ENCODE assay signal across 32 mouse cellular contexts in the genomic region with DNA sequence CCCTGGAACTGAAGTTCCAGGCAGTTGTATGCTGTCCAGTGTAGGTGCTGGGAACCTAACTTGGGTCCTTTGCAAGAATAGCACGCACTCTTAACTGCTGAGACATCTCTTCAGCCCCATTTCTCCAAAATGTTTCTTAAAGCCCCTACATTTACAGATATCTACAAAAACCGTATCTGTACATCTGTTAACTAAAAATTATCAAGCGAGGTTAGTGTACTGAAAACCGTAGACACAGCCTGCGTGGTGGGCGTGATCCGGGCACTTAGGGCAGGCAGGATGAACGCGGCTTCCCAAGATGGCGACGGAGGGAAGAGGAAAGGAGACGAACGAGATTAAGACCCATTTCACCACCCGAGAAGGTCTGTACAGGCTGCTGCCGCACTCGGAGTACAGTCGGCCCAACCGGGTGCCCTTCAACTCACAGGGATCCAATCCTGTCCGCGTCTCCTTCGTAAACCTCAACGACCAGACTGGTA. TPM values are rescaled to one million over a fixed set of nuclear protein-coding genes. Genes with fewer than 3 reads are reported as not detected.
"Had no signal": no experiment of that assay in that cellular context is flagged by ENCODE, and none has a peak within 500 bp of the region (broad histone marks: within the 10 kb centered on the region; RNA-seq: fewer than 3 reads in every experiment).

A gene (plus strand): TSS at position 51 of the 479 bp plus-strand sequence.

- DNase-seq: gastrocnemius, adult 2 months; gastrocnemius, postnatal 10 days; gastrocnemius, postnatal 25 days; heart, adult 18-20 months; heart, postnatal 10 days; heart, postnatal 4 days; kidney, adult 18-20 months; kidney, adult 8-10 months; kidney, postnatal 25 days; layer of hippocampus, adult 9-11 months; layer of hippocampus, postnatal 36 days; left cerebral cortex, postnatal 4 days had no signal

- H3K36me3 ChIP-seq: heart, embryonic 10.5 days; heart, embryonic 12.5 days; hindbrain, embryonic 10.5 days; hindbrain, embryonic 12.5 days; intestine, embryonic 15.5 days; limb, embryonic 13.5 days; limb, embryonic 15.5 days; liver, embryonic 12.5 days had no signal

- H3K9ac ChIP-seq: heart, embryonic 12.5 days; hindbrain, embryonic 12.5 days; hindbrain, embryonic 14.5 days; intestine, embryonic 15.5 days; limb, embryonic 13.5 days; limb, embryonic 15.5 days; liver, embryonic 12.5 days; liver, embryonic 14.5 days had no signal

- H3K9me3 ChIP-seq: heart, embryonic 10.5 days; heart, embryonic 12.5 days; hindbrain, embryonic 12.5 days; intestine, embryonic 15.5 days; limb, embryonic 15.5 days had no signal

- H3K4me2 ChIP-seq: heart, embryonic 12.5 days; hindbrain, embryonic 12.5 days; hindbrain, embryonic 14.5 days; intestine, embryonic 15.5 days; limb, embryonic 13.5 days; limb, embryonic 15.5 days; liver, embryonic 12.5 days had no signal

- H3K27me3 ChIP-seq: heart, embryonic 12.5 days; hindbrain, embryonic 12.5 days; intestine, embryonic 15.5 days; limb, embryonic 13.5 days; limb, embryonic 15.5 days; liver, embryonic 12.5 days had no signal

- H3K27ac ChIP-seq: gastrocnemius, adult 2 months; heart, embryonic 10.5 days; hindbrain, embryonic 10.5 days; hindbrain, embryonic 12.5 days; hindbrain, embryonic 14.5 days; intestine, embryonic 15.5 days; kidney, postnatal 0 days; limb, embryonic 13.5 days; limb, embryonic 15.5 days; liver, embryonic 12.5 days; liver, embryonic 14.5 days had no signal

- H3K4me1 ChIP-seq: heart, embryonic 10.5 days; heart, embryonic 12.5 days; hindbrain, embryonic 10.5 days; hindbrain, embryonic 12.5 days; intestine, embryonic 15.5 days; limb, embryonic 13.5 days; limb, embryonic 15.5 days; liver, embryonic 12.5 days had no signal

- H3K4me3 ChIP-seq: gastrocnemius, adult 2 months; heart, embryonic 10.5 days; heart, embryonic 12.5 days; hindbrain, embryonic 10.5 days; hindbrain, embryonic 12.5 days; intestine, embryonic 15.5 days; limb, embryonic 13.5 days; limb, embryonic 15.5 days; liver, embryonic 12.5 days had no signal

- ATAC-seq: hindbrain, embryonic 16.5 days; inflammation-experienced regulatory T-cells, adult 6 months; intestine, embryonic 15.5 days; intestine, postnatal 0 days; liver, embryonic 12.5 days had no signal

RNA-seq across cellular contexts. Expression of the gene that starts here (rescaled TPM):
- polyA plus RNA-seq: heart, embryonic 10.5 days; heart, embryonic 12.5 days; heart, embryonic 14.5 days; heart, embryonic 16.5 days; hindbrain, embryonic 10.5 days; hindbrain, embryonic 12.5 days; hindbrain, embryonic 14.5 days; hindbrain, embryonic 16.5 days; inflammation-experienced regulatory T-cells, adult 6 months; intestine, embryonic 15.5 days; intestine, postnatal 0 days; kidney, embryonic 14.5 days; kidney, postnatal 0 days; large intestine, adult 2 months; limb, embryonic 11.5 days; limb, embryonic 13.5 days; limb, embryonic 15.5 days; liver, adult 2 months; liver, embryonic 12.5 days; liver, embryonic 14.5 days had no signal
